Mouse (Mus musculus): ENCODE results near the gene Jam3. TPM values are rescaled to one million over a fixed set of nuclear protein-coding genes. Genes with fewer than 3 reads are reported as not detected.

Gene Jam3
- total RNA-seq, 2 experiments from 2014 or later: 28.7 to 34.4 TPM

Other genes starting within 250 kb of the Jam3 start
- gene Gm1110, start 232.3 kb downstream of the Jam3 start, total RNA-seq (2021): not detected
- 10 to 100 TPM; 29.7 to 35.2 TPM for gene Acad8, start 155.9 kb downstream of the Jam3 start, total RNA-seq (2021)
- gene Thyn1, start 155.7 kb downstream of the Jam3 start, total RNA-seq (2021): 10 to 100 TPM; 35.2 to 37.4 TPM
- gene Vps26b, start 125.4 kb downstream of the Jam3 start, total RNA-seq (2021): 10 to 100 TPM; 33.3 to 35.2 TPM
- 10 to 100 TPM in 1 of 2 experiments, 1 to 10 TPM in 1; 9.9 to 11.7 TPM for gene Ncapd3, start 125.2 kb downstream of the Jam3 start, total RNA-seq (2021)
- gene Igsf9b, start 143.8 kb upstream of the Jam3 start, total RNA-seq (2021): 1 to 10 TPM; 4.6 to 7.4 TPM
- not detected for gene Spata19, start 241.4 kb upstream of the Jam3 start, total RNA-seq (2021)